Mouse (Mus musculus) ES-E14 (cell line): ENCODE results near the gene Ppfia2. TPM values are rescaled to one million over a fixed set of nuclear protein-coding genes. Genes with fewer than 3 reads are reported as not detected.

Experiments
- DNase-seq: peaks from one replicate; pipeline ENCODE4 v3.0.0-alpha.2; 2013; ENCODE audit warnings: low read depth, low spot score
- H3K27ac ChIP-seq: 2 replicates; pipeline ENCODE4 v1.5.1; 2012; ENCODE audit warnings: low read depth, mild to moderate bottlenecking, low read length, moderate library complexity, mixed read lengths; ENCODE audit not compliant: poor library complexity, insufficient read depth, severe bottlenecking
- H3K36me3 ChIP-seq: 2 replicates; pipeline ENCODE4 v1.6.1; 2012; ENCODE audit warnings: mild to moderate bottlenecking, low read length, moderate library complexity, mixed read lengths; ENCODE audit not compliant: control insufficient read depth, poor library complexity, insufficient read depth, severe bottlenecking
- H3K4me1 ChIP-seq, 2 experiments: fragments of 150-350 bp in 1 of 2; sonication (generic) in 1 of 2; 2 replicates each; pipeline ENCODE4 v1.6.1; 2012; ENCODE audit warnings: low read length in 2 of 2, mild to moderate bottlenecking in 1 of 2, mixed read lengths in 1 of 2; ENCODE audit not compliant: control insufficient read depth in 2 of 2, insufficient read depth in 2 of 2, poor library complexity in 1 of 2
- H3K4me3 ChIP-seq, 2 experiments: fragments of 150-350 bp in 1 of 2; sonication (generic) in 1 of 2; 2 replicates each; pipeline ENCODE4 v1.5.1; 2012; ENCODE audit warnings: low read length in 2 of 2, low read depth in 1 of 2, mild to moderate bottlenecking in 1 of 2, mixed read lengths in 1 of 2; ENCODE audit not compliant: insufficient read depth in 1 of 2, poor library complexity in 1 of 2, severe bottlenecking in 1 of 2
- H3K9ac ChIP-seq: 2 replicates; pipeline ENCODE4 v1.6.1; 2012; ENCODE audit warnings: low read depth, mild to moderate bottlenecking, low read length, mixed read lengths; ENCODE audit not compliant: poor library complexity, insufficient read depth, severe bottlenecking
- H3K9me3 ChIP-seq: fragments of 150-350 bp; sonication (generic); 2 replicates; pipeline ENCODE4 v1.6.1; 2012; ENCODE audit warnings: low read depth, mild to moderate bottlenecking, low read length; ENCODE audit not compliant: control insufficient read depth, insufficient read depth
- CHD2 ChIP-seq: IDR thresholded peaks from 2 replicates; pipeline ENCODE4 v1.6.1; 2014; ENCODE audit warnings: mild to moderate bottlenecking, low read depth, low read length, inconsistent platforms
- HCFC1 ChIP-seq: IDR thresholded peaks from 2 replicates; pipeline ENCODE4 v1.6.1; 2012; ENCODE audit warnings: low read length, inconsistent platforms, borderline replicate concordance; ENCODE audit not compliant: insufficient read depth
- MAFK ChIP-seq: IDR thresholded peaks from 2 replicates; pipeline ENCODE4 v1.6.1; 2014; ENCODE audit warnings: mild to moderate bottlenecking, low read depth, low read length, inconsistent platforms; ENCODE audit not compliant: insufficient read depth
- ZC3H11A ChIP-seq: IDR thresholded peaks from 2 replicates; pipeline ENCODE4 v1.6.1; 2012; ENCODE audit warnings: low read depth, mild to moderate bottlenecking, inconsistent platforms, low read length, borderline replicate concordance
- ZNF384 ChIP-seq: IDR thresholded peaks from 2 replicates; pipeline ENCODE4 v1.6.1; 2012; ENCODE audit warnings: low read depth, low read length, inconsistent platforms
- in situ Hi-C, 2 experiments: fragments of 600-800 bp; cut with MboI; formaldehyde crosslinking; loops; one replicate each; pipeline ENCODE4 v1.15.1; 2025; ENCODE audit warnings: low sequenced_read_pairs in 2 of 2, inconsistent platforms in 1 of 2; ENCODE audit not compliant: unreplicated experiment in 2 of 2
- total RNA-seq: library from RNA; depleted of rRNA; stranded (reverse); fragments of 300-350 nt; gene quantifications from 2 replicates; pipeline ENCODE4 v1.2.3, GENCODE M21; 2012

Gene Ppfia2
- total RNA-seq, 1 experiment: 0.09 TPM

- Histone ChIP-seq H3K9me3 (no peaks in the 10 kb centered on the region), H3K36me3 (no peaks in the 10 kb centered on the region), H3K27ac (no peak overlapping the region), H3K4me1 (no peaks in the 10 kb centered on the region), H3K9ac (no peak overlapping the region), H3K4me3 (no peak overlapping the region)
- DNase-seq: no peak
- in situ Hi-C loops: loop anchor here in 1 of 2 experiments (25.0 kb wide), 1 partner anchor 735 kb away; no protein-coding TSS in a partner anchor
- TF ChIP-seq ZC3H11A (no peak), HCFC1 (no peak), ZNF384 (no peak)
Observed at GRCm38 (mm10) chr10:106596976-106597375, 126.8 kb downstream of the Ppfia2 start.

GRCm38 (mm10) chr10:106603319-106603898 is 133.3 kb downstream of the Ppfia2 start:
- DNase-seq: no peak
- Histone ChIP-seq H3K9me3 (no peaks in the 10 kb centered on the region), H3K27ac (no peak overlapping the region), H3K9ac (no peak overlapping the region), H3K4me3 (no peak overlapping the region), H3K4me1 (no peaks in the 10 kb centered on the region), H3K36me3 (no peaks in the 10 kb centered on the region)
- in situ Hi-C loops: loop anchor here in 1 of 2 experiments (25.0 kb wide), 1 partner anchor 784 kb away; no protein-coding TSS in a partner anchor
- TF ChIP-seq HCFC1: no peak

- TF ChIP-seq ZNF384 (peak; percentile 91), CHD2 (no peak), ZC3H11A (no peak), MAFK (no peak), HCFC1 (no peak)
- in situ Hi-C loops: loop anchor here in 1 of 2 experiments (25.0 kb wide), 1 partner anchor 778 kb away; no protein-coding TSS in a partner anchor
- Histone ChIP-seq H3K9ac (no peak overlapping the region), H3K36me3 (no peaks in the 10 kb centered on the region), H3K4me1 (no peaks in the 10 kb centered on the region), H3K9me3 (no peaks in the 10 kb centered on the region), H3K27ac (no peak overlapping the region), H3K4me3 (no peak overlapping the region)
- peak; percentile 20 for DNase-seq
Observed at GRCm38 (mm10) chr10:106609177-106609981, 139.2 kb downstream of the Ppfia2 start.

- H3K4me3 ChIP-seq: no peak overlapping the region
- H3K9ac ChIP-seq: no peak overlapping the region
- in situ Hi-C loops: loop anchor here in 1 of 2 experiments (25.0 kb wide), 1 partner anchor 777 kb away; no protein-coding TSS in a partner anchor
- no peak for DNase-seq
- no peaks in the 10 kb centered on the region for H3K36me3 ChIP-seq
- TF ChIP-seq CHD2 (no peak), ZC3H11A (no peak), HCFC1 (no peak), ZNF384 (no peak), MAFK (no peak)
- no peaks in the 10 kb centered on the region for H3K4me1 ChIP-seq
- H3K9me3 ChIP-seq: no peaks in the 10 kb centered on the region
- H3K27ac ChIP-seq: no peak overlapping the region
Observed at GRCm38 (mm10) chr10:106610222-106610621, 140.1 kb downstream of the Ppfia2 start.
